Mouse (Mus musculus): ENCODE data around the gene Tgm3.

Gene Tgm3

DNA sequence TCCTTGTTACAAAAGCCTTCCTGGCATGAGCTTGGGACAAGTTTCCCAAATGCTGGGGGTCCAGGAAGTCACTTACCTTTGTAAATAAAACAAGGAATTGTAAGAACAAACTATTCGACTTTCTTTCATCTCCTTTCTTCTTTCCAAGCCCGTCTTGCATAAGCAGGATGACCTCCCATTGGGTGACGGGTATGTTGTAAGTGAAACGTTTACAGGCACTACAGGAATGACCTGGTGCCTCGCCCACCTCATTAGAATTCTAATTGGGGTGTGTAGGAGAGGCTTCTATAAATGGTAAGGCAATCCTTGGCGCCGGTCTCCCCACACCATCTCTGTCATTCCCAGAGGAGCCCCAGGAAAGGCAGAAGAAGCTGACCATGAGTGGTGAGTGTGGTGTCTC is at the start of gene Tgm3:
Gene Tgm3, plus strand, starts transcription at position 324 of the 400 bp plus-strand sequence.
- no peak for DNase-seq (ENCODE audit: low spot score)

DNA sequence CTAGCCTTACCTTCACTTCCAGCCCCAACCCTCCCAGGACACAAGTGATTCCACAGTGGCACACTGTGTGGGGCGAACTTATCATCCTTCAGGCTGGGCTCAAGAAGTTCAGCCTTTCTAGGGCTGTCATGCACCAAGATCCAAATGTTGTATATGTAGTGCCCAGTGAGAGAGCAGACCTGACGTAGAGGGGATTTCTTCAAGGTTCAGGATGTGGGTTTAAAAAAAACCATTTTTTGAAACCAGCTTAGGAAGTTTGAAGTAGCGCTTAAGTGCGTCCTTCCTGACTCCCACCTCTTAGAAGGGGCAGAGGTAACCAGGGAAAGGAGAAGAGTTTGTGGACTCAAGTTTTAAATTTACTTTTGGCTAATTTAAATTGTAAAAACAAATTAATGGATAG is 31.5 kb upstream of the Tgm3 start:
- DNase-seq (ENCODE audit: low spot score) = no peak

DNA sequence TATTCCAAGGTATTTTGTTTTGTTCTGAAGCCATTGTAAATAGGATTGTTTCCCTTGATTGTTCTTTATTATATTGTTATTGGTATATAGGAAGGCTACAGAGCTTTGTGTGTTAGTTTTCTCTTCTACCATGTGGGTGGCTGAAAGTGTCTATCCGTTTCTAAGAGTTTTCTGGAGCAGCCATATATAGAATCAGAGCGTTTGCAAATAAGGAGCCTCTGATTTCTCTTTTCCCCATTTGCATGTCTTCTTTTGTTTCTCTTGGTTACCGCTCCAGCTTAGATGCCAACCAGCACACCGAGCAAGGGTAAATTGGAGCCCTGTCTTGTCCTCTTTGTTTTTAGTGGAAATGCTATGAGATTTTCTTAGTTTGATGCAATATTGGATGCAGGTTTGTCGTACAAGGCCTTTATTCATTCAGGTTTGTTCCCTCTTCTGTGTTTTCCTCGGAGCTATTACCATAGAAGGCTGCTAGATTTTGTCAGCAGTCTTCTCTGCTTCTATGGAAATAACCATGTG is 24.6 kb upstream of the Tgm3 start:
- DNase-seq (ENCODE audit: low spot score) = no peak

DNA sequence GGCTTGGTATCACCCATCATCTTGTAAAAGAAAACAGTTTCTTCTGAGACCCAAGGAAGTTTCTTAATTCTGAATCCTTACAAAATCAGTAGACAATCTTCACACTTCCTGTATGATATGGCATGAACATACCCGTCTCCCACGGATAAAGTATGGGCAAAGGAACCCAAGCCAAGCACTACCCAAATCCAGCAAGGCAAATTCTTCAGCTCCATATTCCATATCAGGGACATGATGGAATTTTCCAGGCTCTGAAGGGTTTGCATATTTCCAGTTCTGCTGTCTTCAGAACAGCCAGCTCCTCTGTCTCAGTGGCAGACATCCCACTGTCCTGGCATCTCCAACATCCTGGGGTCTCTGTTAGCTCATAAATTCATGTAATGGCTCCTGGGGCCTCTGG is 22.5 kb upstream of the Tgm3 start:
- DNase-seq (ENCODE audit: low spot score) = no peak

DNA sequence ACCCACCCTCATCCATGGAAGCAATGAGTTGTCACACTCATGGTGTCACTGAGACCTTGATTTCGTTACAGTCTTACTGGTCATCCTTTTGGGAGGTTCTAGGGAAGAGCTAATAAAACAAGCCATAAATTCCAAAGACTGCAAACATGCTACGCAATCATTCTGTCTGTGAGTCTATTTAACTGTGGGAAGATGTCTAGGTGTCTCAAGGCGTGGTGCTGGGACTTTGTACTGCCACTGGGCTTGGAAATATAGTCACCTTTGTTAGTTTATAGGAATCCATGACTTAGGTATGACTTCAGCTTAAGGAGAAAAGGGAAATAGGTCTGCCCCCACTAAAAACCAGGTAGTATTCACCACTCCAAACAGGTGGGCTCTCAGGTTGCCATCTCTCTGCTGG is 17.7 kb upstream of the Tgm3 start:
- no peak for DNase-seq (ENCODE audit: low spot score)

DNA sequence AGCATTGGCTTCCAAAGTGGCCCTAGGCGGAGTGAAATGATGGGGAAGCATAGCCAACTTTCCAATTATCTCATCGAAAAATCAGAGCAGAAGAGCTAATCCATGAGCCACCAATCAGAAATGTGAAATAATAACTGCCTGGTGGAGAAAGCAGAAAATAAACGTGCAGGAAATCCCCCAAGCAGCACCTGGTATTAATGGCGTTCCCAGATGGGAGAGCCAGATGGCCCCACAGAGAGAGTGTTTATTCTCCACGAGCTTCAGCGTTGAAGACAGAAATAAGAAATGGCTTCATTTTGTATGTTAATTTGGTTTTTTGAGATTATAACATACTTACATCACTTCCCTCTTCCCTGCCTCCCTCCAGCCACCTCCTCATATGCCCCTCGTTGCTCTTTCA is 13.7 kb upstream of the Tgm3 start:
- DNase-seq (ENCODE audit: low spot score) = no peak

DNA sequence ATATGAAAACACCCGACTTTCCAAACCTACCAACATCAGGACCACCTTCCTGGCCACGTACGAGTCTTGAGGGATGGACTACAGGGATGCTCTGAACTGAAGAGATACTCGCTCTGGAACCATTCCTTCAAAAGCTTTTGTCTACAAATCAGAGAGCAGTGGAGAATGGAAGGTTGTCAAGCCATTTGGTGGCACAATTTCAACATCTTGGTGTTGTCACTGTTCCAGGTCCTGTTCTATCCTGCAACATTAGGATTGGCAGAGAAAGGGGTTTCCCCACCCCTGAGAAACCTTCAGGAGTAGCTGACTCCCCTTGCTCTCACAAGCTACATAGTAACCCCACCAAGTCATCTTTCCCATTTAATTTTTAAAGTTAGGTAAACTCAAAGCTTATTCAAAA is 12.9 kb upstream of the Tgm3 start:
- no peak for DNase-seq (ENCODE audit: low spot score)

DNA sequence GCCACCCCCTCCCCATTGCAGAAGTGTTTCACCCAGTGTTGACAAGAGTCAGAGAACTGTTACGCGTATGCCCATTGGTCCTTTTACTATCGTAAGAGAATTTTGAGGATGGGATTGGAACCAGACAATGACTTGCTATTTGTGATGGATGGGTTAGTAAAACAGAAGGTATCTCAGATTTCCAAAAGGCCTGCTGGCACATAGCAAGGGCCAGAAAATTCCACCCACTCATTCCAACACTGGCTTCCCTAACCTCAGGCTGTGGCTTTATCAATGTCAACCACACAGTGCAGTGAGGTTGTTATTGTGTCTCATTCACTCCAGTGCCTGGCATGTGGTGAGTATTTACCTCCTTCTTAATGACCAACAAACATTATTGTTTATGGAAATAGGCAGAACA is 11.5 kb upstream of the Tgm3 start:
- no peak for DNase-seq (ENCODE audit: low spot score)

DNA sequence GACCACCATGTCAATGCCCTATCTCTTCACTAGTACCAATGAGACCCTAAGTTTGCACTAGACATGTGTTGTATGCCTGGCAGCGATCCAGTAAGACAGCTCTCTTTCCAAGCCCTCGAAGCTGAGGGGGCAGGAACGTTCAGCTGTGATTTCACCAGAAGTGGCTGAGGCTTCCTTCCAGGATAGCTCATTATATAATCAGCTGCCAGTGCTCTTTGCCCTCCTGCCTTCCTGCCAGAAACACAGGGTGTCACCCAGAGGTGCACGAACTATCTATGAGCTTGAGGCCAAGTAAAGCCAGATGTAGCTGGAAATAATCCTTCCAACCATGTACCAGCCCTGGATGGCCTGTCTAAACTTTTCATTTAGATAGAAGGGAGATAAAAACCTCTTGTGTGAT is 8.1 kb upstream of the Tgm3 start:
- no peak for DNase-seq (ENCODE audit: low spot score)

DNA sequence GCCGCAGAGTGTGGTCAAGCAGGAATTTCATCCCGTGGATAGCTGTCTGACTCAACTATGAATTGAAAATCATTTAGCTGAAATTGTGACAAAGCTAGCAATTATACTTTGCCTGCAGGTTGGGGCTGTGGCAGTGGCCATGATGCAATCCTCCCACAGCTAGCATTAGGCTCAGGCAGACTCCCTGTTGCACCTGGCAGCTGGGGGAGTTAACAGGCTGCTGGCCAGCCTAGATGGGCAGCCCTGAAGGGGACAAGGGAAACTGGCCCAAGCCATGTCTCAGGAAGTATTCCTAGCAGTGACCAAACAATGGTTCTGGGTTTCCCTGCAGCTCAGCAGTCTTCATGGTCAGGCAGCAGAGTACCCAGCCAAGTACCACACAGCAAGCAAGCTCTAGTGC is 2.8 kb upstream of the Tgm3 start:
- no peak for DNase-seq (ENCODE audit: low spot score)

DNA sequence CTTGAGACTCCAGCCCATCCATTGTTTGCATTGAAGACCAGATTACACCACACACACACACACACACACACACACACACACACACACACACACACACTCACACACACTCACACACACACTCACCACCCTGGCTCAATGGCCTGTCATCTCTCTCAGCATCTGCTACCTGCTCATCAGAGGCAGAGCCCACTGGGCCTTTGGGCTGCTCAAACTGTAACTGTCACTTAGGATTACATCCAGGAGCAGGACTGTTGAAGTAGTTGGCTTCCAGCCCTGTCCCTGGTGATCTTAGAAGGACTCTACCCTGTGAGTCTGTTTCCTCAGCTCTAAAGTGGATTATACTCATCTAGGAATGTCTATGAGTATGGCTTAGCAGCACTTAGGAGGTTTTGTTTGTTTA is 1.5 kb downstream of the Tgm3 start:
- no peak for DNase-seq (ENCODE audit: low spot score)

DNA sequence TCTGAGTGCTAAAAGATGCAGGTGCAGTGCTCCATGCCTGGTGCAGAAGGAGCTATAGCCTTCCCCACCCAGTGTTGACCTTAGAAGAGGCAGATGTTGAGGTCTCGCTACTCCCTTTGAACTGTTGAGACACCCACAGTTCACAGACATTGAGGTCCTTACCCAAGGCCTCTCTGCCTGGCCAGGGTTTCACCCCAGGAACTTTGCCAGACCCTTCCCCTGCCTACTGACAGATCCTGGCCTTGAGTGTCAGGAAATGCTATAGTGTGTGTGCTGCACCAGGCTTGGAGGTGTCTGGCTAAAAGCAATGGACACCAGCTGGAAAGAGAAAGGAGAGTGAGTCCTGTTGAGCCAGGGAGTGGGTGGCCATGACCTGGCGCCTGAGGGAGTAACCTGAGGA is 3.0 kb downstream of the Tgm3 start:
- no peak for DNase-seq (ENCODE audit: low spot score)

DNA sequence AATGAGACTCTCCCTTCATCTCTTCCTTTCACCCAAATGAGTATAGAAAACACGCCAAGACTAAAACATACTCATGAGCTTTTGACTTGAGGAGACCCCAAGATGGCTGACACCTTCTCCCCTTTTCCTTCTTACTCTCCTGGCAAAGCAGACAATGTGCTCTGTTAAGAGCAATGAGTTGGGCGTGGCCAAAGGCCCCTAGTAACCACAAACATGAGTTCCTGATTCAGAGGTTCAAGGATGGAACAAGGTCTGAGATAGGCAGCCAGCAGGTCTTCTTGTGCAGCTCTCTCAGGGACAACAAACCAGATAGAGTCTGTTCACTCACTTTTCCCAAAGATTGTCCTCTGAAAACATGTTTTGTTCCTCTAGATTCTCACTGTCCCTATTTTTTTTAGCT is 5.9 kb downstream of the Tgm3 start:
- DNase-seq (ENCODE audit: low spot score) = no peak

DNA sequence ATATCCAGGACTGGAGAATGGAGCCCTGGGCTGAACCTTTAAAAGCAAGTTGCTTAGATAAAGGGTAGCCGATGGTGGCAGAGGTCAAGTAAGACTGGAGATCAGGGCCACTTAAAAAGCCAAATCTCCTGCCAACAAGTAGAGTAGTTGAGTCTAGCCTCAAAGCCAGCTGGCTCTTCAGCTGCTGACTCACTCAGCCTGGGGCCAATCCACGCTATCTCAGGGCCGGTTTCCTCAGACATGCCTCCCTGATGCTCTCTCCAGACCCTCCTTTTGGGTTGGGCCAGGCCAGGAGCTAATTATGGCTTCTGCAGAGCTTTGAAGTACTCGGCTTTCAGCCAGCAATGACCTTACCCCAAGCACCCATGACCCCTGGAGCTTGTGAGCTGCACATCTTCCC is 15.7 kb downstream of the Tgm3 start:
- peak; percentile 11 for DNase-seq (ENCODE audit: low spot score)

DNA sequence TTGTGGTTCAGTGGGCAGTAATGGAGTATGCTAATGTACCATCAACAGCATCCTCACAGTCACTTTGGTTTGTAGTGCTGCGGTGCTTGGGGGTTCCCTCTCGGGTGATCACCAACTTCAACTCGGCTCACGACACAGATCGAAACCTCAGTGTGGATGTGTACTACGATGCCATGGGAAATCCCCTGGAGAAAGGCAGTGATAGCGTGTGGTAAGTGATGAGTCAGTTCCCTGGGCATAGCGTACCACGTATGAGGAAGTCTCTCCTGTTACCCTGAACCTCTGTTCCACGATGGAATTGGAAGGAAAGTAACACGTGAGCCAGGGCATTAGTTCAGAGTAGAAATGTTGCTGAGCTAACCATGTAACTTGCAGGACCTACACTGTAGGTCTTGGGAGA is 17.7 kb downstream of the Tgm3 start:
- DNase-seq (ENCODE audit: low spot score) = no peak

DNA sequence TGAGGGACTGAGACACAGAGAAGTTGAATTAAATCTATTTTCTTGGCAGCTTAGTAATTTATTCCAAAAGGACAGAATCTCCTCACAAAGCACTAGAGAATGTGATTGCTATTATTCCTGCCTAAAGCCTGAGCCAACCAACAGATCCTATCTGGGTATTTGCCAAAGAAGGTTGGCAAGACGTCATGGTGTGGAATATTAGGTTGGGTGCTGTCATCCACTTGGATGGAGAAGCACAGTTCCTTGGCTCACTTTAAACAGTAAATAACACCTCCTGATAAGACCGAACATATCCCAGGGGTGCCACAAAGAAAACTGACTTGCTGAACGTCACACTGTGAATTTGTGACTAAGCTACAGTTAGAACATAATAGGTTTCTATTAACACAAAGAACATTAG is 20.5 kb downstream of the Tgm3 start:
- DNase-seq (ENCODE audit: low spot score) = no peak

DNA sequence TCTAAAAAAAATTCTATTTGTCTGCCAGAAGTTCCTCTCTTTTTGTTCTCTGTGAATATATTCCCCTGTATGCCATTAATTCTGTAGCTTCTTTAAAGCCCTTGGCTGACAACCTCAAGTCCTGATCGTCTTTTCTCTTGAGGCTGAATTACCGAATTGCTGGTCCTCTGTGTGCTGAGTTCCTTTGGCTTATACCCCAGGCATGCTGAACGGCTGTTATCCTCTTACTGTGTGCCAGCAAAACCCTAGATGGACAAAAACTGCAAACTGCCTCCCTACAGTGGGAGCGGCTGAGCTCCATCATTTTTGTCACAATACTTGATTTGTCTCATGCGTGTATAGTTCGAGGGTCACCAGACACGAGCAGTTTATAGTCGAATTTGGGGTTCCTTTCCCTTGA is 24.7 kb downstream of the Tgm3 start:
- DNase-seq (ENCODE audit: low spot score) = no peak

DNA sequence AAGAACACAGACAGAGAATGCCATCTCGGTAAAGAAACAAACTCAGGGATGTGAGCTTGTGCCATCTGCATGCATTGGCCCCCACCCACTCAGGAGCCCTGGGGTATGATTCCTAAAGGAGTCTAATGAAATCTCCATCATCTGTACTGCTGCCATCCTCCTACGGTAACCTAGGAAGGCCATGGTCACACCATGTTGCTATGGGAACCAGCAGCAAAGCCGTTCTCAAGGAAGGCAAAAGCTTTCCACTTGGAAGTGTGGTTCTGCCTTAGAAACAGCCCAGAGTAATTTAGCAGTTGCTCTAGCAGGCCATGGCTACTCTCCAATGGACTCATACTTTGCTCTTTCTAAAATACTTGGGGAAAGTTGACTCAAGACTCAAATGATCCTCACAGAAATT is 26.8 kb downstream of the Tgm3 start:
- no peak for DNase-seq (ENCODE audit: low spot score)

DNA sequence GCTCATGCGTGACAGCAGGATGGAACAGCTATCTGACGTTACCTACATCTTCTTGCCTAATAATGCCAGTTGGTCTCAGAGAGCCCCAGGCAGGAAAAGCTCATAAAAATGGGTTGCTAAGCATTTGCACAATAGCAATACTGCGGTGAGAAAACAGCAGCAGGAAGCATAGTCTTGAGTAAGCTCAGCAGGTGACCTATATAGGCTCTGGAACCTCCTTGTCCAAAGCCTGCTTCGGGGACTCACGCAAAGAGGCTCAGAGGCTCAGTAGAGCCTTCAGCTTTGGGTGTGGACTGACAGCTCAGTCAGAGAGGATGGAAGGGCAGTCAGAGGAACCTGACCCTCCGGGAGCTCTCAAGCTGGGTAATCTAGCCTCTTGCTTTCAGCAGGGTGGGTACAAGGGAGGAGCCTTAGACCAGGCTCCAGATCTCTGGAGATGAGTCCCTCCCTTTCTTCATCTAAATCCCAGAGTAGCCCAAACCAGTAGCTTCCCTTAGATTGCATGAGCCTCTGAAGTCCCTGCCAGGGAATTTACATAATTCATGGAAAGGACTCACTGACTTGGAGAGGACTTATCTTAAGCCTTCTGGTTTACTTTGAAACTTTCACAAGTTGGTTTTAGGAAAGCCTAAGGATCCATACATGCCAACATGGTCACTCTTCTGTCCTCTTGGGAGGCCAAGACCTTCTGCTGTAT is 28.2 kb downstream of the Tgm3 start:
- DNase-seq (ENCODE audit: low spot score) = no peak

DNA sequence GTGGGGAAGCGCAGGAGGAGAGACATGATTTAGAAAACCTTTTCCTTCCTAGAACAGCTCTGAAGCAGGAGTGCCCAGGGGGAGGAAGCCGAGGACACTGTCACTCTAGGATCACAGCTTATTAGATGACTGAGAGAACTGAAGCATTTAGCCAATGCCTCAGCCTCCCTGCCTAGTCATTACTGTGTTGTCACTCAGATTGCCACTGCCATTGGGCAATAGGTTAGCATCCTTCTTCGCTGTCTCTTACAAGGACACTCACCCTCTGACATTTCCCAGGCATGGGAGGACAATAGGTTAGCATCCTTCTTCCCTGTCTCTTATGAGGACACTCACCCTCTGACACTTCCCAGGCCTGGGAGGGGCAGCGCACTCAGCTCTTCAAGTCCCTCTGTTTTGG is 31.7 kb downstream of the Tgm3 start:
- no peak for DNase-seq (ENCODE audit: low spot score)

DNA sequence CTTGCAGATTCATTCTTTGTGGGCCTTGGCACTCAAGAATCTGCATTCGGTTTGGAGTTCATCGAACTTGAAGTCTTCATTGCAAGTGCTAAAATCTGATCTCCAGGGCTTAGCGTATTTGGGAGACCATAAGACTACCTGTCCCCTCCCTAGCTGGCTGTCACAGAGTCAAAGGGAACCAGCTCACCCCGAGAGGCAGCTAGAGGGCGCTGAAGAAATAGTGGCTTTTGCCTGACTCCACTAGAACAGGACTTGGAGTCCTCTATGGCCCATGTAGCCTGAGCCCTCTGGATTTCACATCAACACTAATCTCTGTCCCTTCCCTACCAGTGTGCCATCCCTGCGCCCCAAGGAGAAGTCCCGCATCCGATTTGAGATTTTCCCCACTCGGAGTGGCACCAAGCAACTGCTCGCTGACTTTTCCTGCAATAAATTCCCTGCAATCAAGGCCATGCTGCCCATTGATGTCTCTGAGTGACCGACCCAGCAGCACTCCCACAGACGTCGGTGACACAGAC is 35.8 kb downstream of the Tgm3 start:
- DNase-seq (ENCODE audit: low spot score) = no peak

DNA sequence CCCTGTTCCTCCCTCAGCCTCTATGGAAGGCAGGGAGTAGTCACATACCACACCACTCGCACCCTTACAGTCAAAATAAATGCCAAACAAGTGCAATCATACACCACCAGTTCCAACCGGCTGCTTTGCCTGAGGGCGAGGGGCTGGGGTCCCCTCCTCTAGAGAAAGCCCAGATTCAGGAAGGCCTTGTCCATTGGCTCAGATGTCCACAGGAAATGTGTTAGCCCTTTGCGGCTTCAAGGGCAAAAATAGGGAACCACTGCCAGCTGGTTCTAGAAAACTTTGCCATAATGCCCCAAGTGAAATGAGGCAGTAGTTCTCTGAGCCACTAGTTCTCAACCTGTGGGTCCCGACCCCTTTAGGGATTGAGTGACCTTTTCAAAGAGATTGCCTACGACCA is 36.6 kb downstream of the Tgm3 start:
- DNase-seq (ENCODE audit: low spot score) = no peak

DNA sequence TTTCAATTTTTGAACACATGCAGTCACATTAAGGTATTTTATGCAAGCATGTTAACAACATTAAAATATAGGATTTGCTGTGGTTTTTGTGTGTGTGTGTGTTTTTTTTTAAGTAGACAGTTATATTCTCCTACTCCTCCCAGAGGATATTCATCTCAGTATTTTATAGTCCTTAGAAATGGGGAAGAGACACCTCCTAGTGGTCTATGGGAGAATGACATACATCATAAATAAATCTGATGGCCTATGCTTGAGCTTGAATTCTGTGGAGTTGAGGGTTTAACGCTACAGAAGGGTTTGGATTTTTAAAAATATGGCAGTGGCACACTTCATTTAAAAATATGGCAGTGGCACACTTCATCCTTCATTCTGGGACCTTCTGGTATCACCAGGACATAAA is 46.0 kb downstream of the Tgm3 start:
- DNase-seq (ENCODE audit: low spot score) = no peak

DNA sequence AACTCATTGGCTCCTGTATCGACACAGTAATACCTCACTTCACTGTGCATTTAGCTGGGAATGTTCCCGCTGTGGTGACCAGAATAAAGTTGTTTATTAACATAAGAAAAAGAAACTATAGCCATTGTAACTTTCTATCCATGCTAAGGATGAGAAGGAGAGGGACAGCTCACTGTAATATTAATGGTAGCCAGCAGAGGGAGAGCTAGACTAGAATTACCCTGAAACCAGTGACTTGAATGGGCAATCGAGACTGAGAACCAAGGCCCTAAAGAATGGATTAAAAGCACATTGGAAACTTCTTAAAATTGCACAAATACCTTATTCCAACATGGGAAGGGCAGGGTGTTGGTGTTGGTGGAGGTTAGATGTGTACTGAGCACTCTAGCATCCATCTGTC is 56.1 kb downstream of the Tgm3 start:
- DNase-seq (ENCODE audit: low spot score) = peak; percentile 19
